Mouse (Mus musculus): ENCODE measurements around the gene Hmgb2.

- no peak for TF ChIP-seq CTCF (IDR thresholded peaks at IDR 0.05; ENCODE audit: borderline replicate concordance, insufficient read depth, low read depth, low read length)
- TF ChIP-seq POLR2A (IDR thresholded peaks at IDR 0.05; ENCODE audit: borderline replicate concordance, insufficient read depth, low read length) = no peak
Measured at GRCm38 (mm10) chr8:57565039-57565438, 53.3 kb downstream of the Hmgb2 start.
